Mouse (Mus musculus): ENCODE measurements around the gene Spata17.
"Not testable (repeated sequence)": the region's sequence is repeated elsewhere in the genome, so short reads cannot be mapped to it uniquely, and the experiment has no call there.

Gene Spata17

GRCm38 (mm10) chr1:187175991-187176390 lies 39.3 kb downstream of the Spata17 start:
- no peak for DNase-seq (ENCODE audit: low spot score)

GRCm38 (mm10) chr1:187170361-187170760 lies 44.9 kb downstream of the Spata17 start:
- DNase-seq (ENCODE audit: low spot score), result no peak

- no peak for DNase-seq (ENCODE audit: low spot score)
Measured at GRCm38 (mm10) chr1:187169646-187170045, 45.6 kb downstream of the Spata17 start.

- DNase-seq (ENCODE audit: low spot score), result no peak
Measured at GRCm38 (mm10) chr1:187163571-187163970, 51.7 kb downstream of the Spata17 start.

- DNase-seq (ENCODE audit: low spot score), result no peak
Measured at GRCm38 (mm10) chr1:187155658-187156057, 59.6 kb downstream of the Spata17 start.

- DNase-seq (ENCODE audit: low spot score), result no peak
Measured at GRCm38 (mm10) chr1:187153681-187154080, 61.6 kb downstream of the Spata17 start.

GRCm38 (mm10) chr1:187152571-187152970 lies 62.7 kb downstream of the Spata17 start:
- peak; percentile 10 for DNase-seq (ENCODE audit: low spot score)

- DNase-seq (ENCODE audit: low spot score), result no peak
Measured at GRCm38 (mm10) chr1:187142984-187143383, 72.3 kb downstream of the Spata17 start.

GRCm38 (mm10) chr1:187137426-187137825 lies 77.8 kb downstream of the Spata17 start:
- DNase-seq (ENCODE audit: low spot score), result peak; percentile 71

GRCm38 (mm10) chr1:187135887-187136286 lies 79.4 kb downstream of the Spata17 start:
- DNase-seq (ENCODE audit: low spot score), result no peak

GRCm38 (mm10) chr1:187133841-187134240 lies 81.4 kb downstream of the Spata17 start:
- no peak for DNase-seq (ENCODE audit: low spot score)

- DNase-seq (ENCODE audit: low spot score), result no peak
Measured at GRCm38 (mm10) chr1:187132348-187132747, 82.9 kb downstream of the Spata17 start.

GRCm38 (mm10) chr1:187127548-187127947 lies 87.7 kb downstream of the Spata17 start:
- DNase-seq (ENCODE audit: low spot score), result not testable (repeated sequence)

- no peak for DNase-seq (ENCODE audit: low spot score)
Measured at GRCm38 (mm10) chr1:187125733-187126132, 89.5 kb downstream of the Spata17 start.

- DNase-seq (ENCODE audit: low spot score), result no peak
Measured at GRCm38 (mm10) chr1:187124967-187125366, 90.3 kb downstream of the Spata17 start.

- no peak for DNase-seq (ENCODE audit: low spot score)
Measured at GRCm38 (mm10) chr1:187119300-187119699, 96.0 kb downstream of the Spata17 start.

- DNase-seq (ENCODE audit: low spot score), result no peak
Measured at GRCm38 (mm10) chr1:187118108-187118507, 97.2 kb downstream of the Spata17 start.

GRCm38 (mm10) chr1:187113716-187114115 lies 101.5 kb downstream of the Spata17 start:
- DNase-seq (ENCODE audit: low spot score), result no peak

GRCm38 (mm10) chr1:187102130-187102529 lies 113.1 kb downstream of the Spata17 start:
- no peak for DNase-seq (ENCODE audit: low spot score)

- DNase-seq (ENCODE audit: low spot score), result no peak
Measured at GRCm38 (mm10) chr1:187101202-187101601, 114.1 kb downstream of the Spata17 start.

- no peak for DNase-seq (ENCODE audit: low spot score)
Measured at GRCm38 (mm10) chr1:187100624-187101023, 114.6 kb downstream of the Spata17 start.

- DNase-seq (ENCODE audit: low spot score), result no peak
Measured at GRCm38 (mm10) chr1:187098285-187098684, 117.0 kb downstream of the Spata17 start.

GRCm38 (mm10) chr1:187092546-187092945 lies 122.7 kb downstream of the Spata17 start:
- no peak for DNase-seq (ENCODE audit: low spot score)

- DNase-seq (ENCODE audit: low spot score), result no peak
Measured at GRCm38 (mm10) chr1:187088660-187089395, 126.4 kb downstream of the Spata17 start.

Measured in MN1 (cell line).